Mouse (Mus musculus): ENCODE measurements around the gene Creld1.
A peak's percentile ranks its signal among the peaks of the same experiment; 100 is the strongest.

DNA sequence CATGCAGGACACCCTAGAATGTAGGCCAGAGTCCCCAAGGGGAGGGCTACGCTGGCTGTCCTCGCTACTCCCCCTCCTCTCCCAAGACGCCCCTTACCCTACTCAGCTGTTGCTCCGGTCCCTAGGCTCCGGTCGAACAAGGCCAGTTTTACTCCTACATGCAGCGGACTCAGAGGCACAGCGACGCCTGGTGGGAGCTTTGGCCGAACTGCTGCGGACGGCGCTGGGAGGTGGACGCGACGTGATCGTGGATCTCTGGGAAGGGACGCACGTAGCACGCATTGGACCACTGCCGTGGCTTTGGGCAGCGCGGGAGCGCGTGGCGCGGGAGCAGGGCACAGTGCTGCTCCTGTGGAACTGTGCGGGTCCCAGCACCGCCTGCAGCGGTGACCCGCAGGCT, 13.7 kb upstream of the Creld1 start:
- TF ChIP-seq EP300 (IDR thresholded peaks at IDR 0.05; ENCODE audit: low read depth): no peak
- TF ChIP-seq CTCF (IDR thresholded peaks at IDR 0.05; ENCODE audit: low read depth): peak; percentile 86
